Mouse (Mus musculus): ENCODE measurements at regions not wholly inside any gene's neighbourhood (a gene's known extent, or its start where the extent isn't known, plus 50 kb on each side); places are given as distances from the start of the nearest gene placed in this dataset.

DNA sequence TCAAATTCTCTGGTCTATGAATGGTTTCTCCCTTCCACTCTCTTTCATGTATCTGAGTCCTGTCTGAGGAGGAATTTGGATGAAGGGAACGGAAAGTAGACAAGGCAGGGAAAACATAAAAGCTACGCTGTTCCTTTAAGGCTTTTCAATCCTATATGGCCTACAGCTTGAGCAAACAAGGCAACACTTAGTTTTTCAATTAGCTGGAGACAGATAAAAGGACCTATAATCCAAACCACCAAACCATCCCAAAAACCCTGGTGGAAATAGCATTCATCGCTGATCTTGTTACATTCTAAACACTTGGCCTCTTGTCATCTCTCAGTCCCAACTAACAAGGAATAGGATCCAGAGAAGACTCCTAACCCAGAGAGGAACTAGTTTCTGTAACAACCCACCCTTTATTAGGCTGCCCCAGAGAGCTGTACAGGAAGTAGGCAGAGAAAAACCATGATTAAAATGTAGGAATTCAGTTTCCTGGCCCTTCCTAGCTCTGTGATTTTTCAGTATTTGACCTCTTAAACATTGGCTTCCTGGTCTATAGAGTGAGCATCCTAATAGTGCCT, 78.4 kb upstream of the Fbxo11 start:
- no peak for TF ChIP-seq CTCF (IDR thresholded peaks at IDR 0.05; ENCODE audit: control insufficient read depth, insufficient read depth, low read length)
- TF ChIP-seq POLR2A (IDR thresholded peaks at IDR 0.05; ENCODE audit: borderline replicate concordance, control insufficient read depth, low read depth, low read length) = no peak

Data from bone marrow, adult 2 months (tissue).